Mouse (Mus musculus) B cell, adult 67 days (primary cell): ENCODE measurements around the gene Akirin2. TPM values are rescaled to one million over a fixed set of nuclear protein-coding genes. Genes with fewer than 3 reads are reported as not detected.

Experiments
- total RNA-seq, 2 experiments: library from RNA; stranded (reverse); gene quantifications; 4 replicates each; pipeline ENCODE4 v1.2.4; 2023

Gene Akirin2
- total RNA-seq, result 10 to 100 TPM; 59.7 to 65.0 TPM

DNA sequence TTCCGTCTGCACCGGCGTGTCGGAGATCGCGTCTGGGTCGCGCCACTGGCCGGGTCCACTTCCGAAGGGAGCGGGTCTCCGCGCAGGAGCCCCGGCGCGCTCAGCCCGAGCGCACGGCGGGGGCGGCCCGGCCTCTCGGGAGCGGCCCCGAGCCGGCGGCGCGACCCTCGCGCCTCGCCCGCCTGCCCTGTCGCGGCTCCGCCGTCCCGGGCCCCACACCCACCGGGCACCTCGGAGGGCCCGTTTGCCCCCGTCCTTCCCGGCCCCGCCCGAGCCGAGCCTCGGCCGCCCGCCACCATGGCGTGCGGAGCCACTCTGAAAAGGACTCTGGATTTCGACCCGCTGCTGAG lies at the start of gene Akirin2:
Gene Akirin2 (plus strand): TSS at position 190 of the 350 bp plus-strand sequence.

DNA sequence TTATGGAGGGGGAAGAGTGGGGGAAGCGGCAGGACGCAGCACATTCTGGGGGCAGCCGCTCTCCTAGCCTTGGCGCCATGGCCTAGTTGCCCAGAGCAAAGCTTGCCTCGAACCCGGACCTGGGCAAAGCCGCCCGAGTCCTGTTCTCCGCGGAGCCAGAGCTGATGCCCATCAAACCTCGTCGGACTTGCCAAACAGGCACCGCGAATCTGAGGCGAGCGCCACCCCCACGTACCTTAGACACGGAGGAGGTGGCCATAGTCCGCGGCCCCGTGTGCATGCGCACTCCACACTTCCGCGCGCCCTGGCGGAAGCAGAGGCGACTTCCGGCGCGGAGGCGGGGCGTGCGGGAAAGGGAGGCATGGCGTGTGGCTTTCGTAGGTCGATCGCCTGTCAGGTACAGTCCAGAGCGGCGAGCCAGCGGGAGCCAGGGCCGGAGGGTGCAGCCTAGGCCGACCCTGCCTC lies 63.9 kb downstream of the Akirin2 start, which contains the start of the genes Orc3 and Rars2:
Gene Orc3 (minus strand): TSS at position 315 of the 465 bp plus-strand sequence.
Gene Rars2 (plus strand): TSS at position 328 of the 465 bp plus-strand sequence.

Other genes with a start within 250 kb of the Akirin2 start
- gene Orc3, start 64.0 kb downstream of the Akirin2 start, total RNA-seq, result 100 to 1,000 TPM in 1 of 2 experiments, 10 to 100 TPM in 1; 93.7 to 110 TPM
- gene Rars2, start 64.0 kb downstream of the Akirin2 start, total RNA-seq, result 10 to 100 TPM; 33.4 to 37.2 TPM
- 10 to 100 TPM; 21.7 to 24.5 TPM for gene Slc35a1, start 136.5 kb downstream of the Akirin2 start, total RNA-seq
- gene Cfap206, start 179.3 kb downstream of the Akirin2 start, total RNA-seq, result not detected
- gene Gm136, start 205.3 kb downstream of the Akirin2 start, total RNA-seq, result not detected
- 10 to 100 TPM; 12.9 to 20.4 TPM for gene Smim8, start 227.5 kb downstream of the Akirin2 start, total RNA-seq